Mouse (Mus musculus) heart, embryonic 11.5 days (tissue): ENCODE measurements at regions not wholly inside any gene's neighbourhood (a gene's known extent, or its start where the extent isn't known, plus 50 kb on each side); places are given as distances from the start of the nearest gene placed in this dataset.

Experiments
- ATAC-seq: fragments of 200-750 bp; cut with Nextera tagmentation; replicated peaks from 2 replicates; pipeline ENCODE4 v1.8.0; 2017; ENCODE audit warnings: moderate library complexity; ENCODE audit not compliant: insufficient number of reproducible peaks, low FRiP score, low TSS enrichment
- H3K27ac ChIP-seq: fragments of 300-500 bp; sonication (generic); 2 replicates; pipeline ENCODE4 v1.5.1; 2014; ENCODE audit warnings: mild to moderate bottlenecking, low read depth, low read length
- H3K27me3 ChIP-seq: fragments of 300-500 bp; sonication (generic); 2 replicates; pipeline ENCODE4 v1.6.1; 2014; ENCODE audit warnings: mild to moderate bottlenecking, low read length, mixed read lengths; ENCODE audit not compliant: control insufficient read depth, insufficient read depth
- H3K36me3 ChIP-seq: fragments of 300-500 bp; sonication (generic); 2 replicates; pipeline ENCODE4 v1.6.1; 2014; ENCODE audit warnings: mild to moderate bottlenecking, low read length, moderate library complexity, mixed read lengths; ENCODE audit not compliant: control insufficient read depth, insufficient read depth
- H3K4me1 ChIP-seq: fragments of 300-500 bp; sonication (generic); 2 replicates; pipeline ENCODE4 v1.6.1; 2014; ENCODE audit warnings: low read length; ENCODE audit not compliant: control insufficient read depth, insufficient read depth
- H3K4me2 ChIP-seq: fragments of 300-500 bp; sonication (generic); 2 replicates; pipeline ENCODE4 v1.6.1; 2014; ENCODE audit warnings: mild to moderate bottlenecking, moderate library complexity
- H3K4me3 ChIP-seq: fragments of 300-500 bp; sonication (generic); 2 replicates; pipeline ENCODE4 v1.5.1; 2014; ENCODE audit warnings: low read depth, low read length
- H3K9ac ChIP-seq: fragments of 300-500 bp; sonication (generic); 2 replicates; pipeline ENCODE4 v1.6.1; 2014; ENCODE audit warnings: mild to moderate bottlenecking, low read depth, low read length, moderate library complexity
- H3K9me3 ChIP-seq: fragments of 300-500 bp; sonication (generic); replicated peaks from 2 replicates; pipeline ENCODE4 v1.6.1; 2016; ENCODE audit warnings: low read length; ENCODE audit not compliant: control insufficient read depth
- WGBS: fragments of 180-500 bp; shearing (Covaris S2); extraction: QIAGEN DNeasy Blood & Tissue Kit; methylation state at CpG from one replicate; pipeline ENCODE4 v1.1.7; 2014; ENCODE audit not compliant: insufficient replicate concordance; 5-methylcytosine and 5-hydroxymethylcytosine counted together

GRCm38 (mm10) chr2:75422798-75423685 is 236.0 kb upstream of the Hnrnpa3 start:
- no peaks in the 10 kb centered on the region for H3K9me3 ChIP-seq
- no peak overlapping the region for H3K4me2 ChIP-seq
- no peak overlapping the region for H3K9ac ChIP-seq
- no peak overlapping the region for H3K4me3 ChIP-seq
- H3K36me3 ChIP-seq: no peaks in the 10 kb centered on the region
- H3K27me3 ChIP-seq: no peaks in the 10 kb centered on the region
- WGBS: 81% methylated on average over 20 of the region's 20 CpGs
- no peak overlapping the region for H3K27ac ChIP-seq
- no peak for ATAC-seq
- no peaks in the 10 kb centered on the region for H3K4me1 ChIP-seq

GRCm38 (mm10) chr2:75423872-75424271 is 235.2 kb upstream of the Hnrnpa3 start:
- H3K9me3 ChIP-seq: no peaks in the 10 kb centered on the region
- H3K36me3 ChIP-seq: no peaks in the 10 kb centered on the region
- H3K27me3 ChIP-seq: no peaks in the 10 kb centered on the region
- 31% methylated on average over 5 of the region's 5 CpGs for WGBS
- no peaks in the 10 kb centered on the region for H3K4me1 ChIP-seq
- ATAC-seq: no peak
- H3K4me2 ChIP-seq: no peak overlapping the region
- no peak overlapping the region for H3K4me3 ChIP-seq
- H3K9ac ChIP-seq: no peak overlapping the region
- no peak overlapping the region for H3K27ac ChIP-seq

- no peak for ATAC-seq
- Histone ChIP-seq H3K4me1 (no peaks in the 10 kb centered on the region), H3K27ac (no peak overlapping the region), H3K36me3 (no peaks in the 10 kb centered on the region), H3K4me3 (no peak overlapping the region), H3K9ac (no peak overlapping the region), H3K27me3 (no peaks in the 10 kb centered on the region), H3K9me3 (no peaks in the 10 kb centered on the region), H3K4me2 (no peak overlapping the region)
- WGBS: 48% methylated on average over 7 of the region's 7 CpGs
Observed at GRCm38 (mm10) chr2:75424363-75424762, 234.7 kb upstream of the Hnrnpa3 start.

GRCm38 (mm10) chr2:75424911-75425310 is 234.2 kb upstream of the Hnrnpa3 start:
- Histone ChIP-seq H3K9me3 (no peaks in the 10 kb centered on the region), H3K9ac (no peak overlapping the region), H3K27me3 (no peaks in the 10 kb centered on the region), H3K4me2 (no peak overlapping the region), H3K4me3 (no peak overlapping the region), H3K27ac (no peak overlapping the region), H3K36me3 (no peaks in the 10 kb centered on the region), H3K4me1 (no peaks in the 10 kb centered on the region)
- WGBS: 68% methylated on average over 14 of the region's 14 CpGs
- ATAC-seq: no peak

GRCm38 (mm10) chr2:75425384-75425783 is 233.7 kb upstream of the Hnrnpa3 start:
- no peaks in the 10 kb centered on the region for H3K9me3 ChIP-seq
- H3K27ac ChIP-seq: no peak overlapping the region
- H3K4me1 ChIP-seq: no peaks in the 10 kb centered on the region
- 40% methylated on average over 7 of the region's 7 CpGs for WGBS
- H3K27me3 ChIP-seq: no peaks in the 10 kb centered on the region
- H3K4me2 ChIP-seq: no peak overlapping the region
- H3K4me3 ChIP-seq: no peak overlapping the region
- no peak overlapping the region for H3K9ac ChIP-seq
- ATAC-seq: no peak
- H3K36me3 ChIP-seq: no peaks in the 10 kb centered on the region

GRCm38 (mm10) chr2:75425791-75426190 is 233.3 kb upstream of the Hnrnpa3 start:
- Histone ChIP-seq H3K9ac (no peak overlapping the region), H3K27ac (no peak overlapping the region), H3K9me3 (no peaks in the 10 kb centered on the region), H3K4me3 (no peak overlapping the region), H3K36me3 (no peaks in the 10 kb centered on the region), H3K27me3 (no peaks in the 10 kb centered on the region), H3K4me2 (no peak overlapping the region), H3K4me1 (no peaks in the 10 kb centered on the region)
- WGBS: 61% methylated on average over 9 of the region's 9 CpGs
- ATAC-seq: no peak

GRCm38 (mm10) chr2:75427936-75428458 is 231.1 kb upstream of the Hnrnpa3 start:
- Histone ChIP-seq H3K36me3 (no peaks in the 10 kb centered on the region), H3K4me2 (no peak overlapping the region), H3K4me1 (no peaks in the 10 kb centered on the region), H3K27ac (no peak overlapping the region), H3K9ac (no peak overlapping the region), H3K4me3 (no peak overlapping the region), H3K27me3 (no peaks in the 10 kb centered on the region), H3K9me3 (no peaks in the 10 kb centered on the region)
- WGBS: 89% methylated on average over 4 of the region's 4 CpGs
- ATAC-seq: no peak

GRCm38 (mm10) chr2:75430161-75430940 is 228.7 kb upstream of the Hnrnpa3 start:
- Histone ChIP-seq H3K27me3 (no peaks in the 10 kb centered on the region), H3K36me3 (no peaks in the 10 kb centered on the region), H3K4me2 (no peak overlapping the region), H3K4me1 (no peaks in the 10 kb centered on the region), H3K9me3 (no peaks in the 10 kb centered on the region), H3K9ac (no peak overlapping the region), H3K4me3 (no peak overlapping the region), H3K27ac (no peak overlapping the region)
- no peak for ATAC-seq
- WGBS: 75% methylated on average over 4 of the region's 4 CpGs
